Mouse (Mus musculus) embryonic fibroblast, embryonic 13.5 days (primary cell): ENCODE measurements around the gene Tmem268.

Experiments
- CTCF ChIP-seq: IDR thresholded peaks from 2 replicates; pipeline ENCODE4 v1.5.1; 2011; ENCODE audit warnings: mild to moderate bottlenecking, control low read depth, low read length, moderate library complexity, borderline replicate concordance; ENCODE audit not compliant: insufficient read depth
- POLR2A ChIP-seq: IDR thresholded peaks from 2 replicates; pipeline ENCODE4 v1.6.1; 2011; ENCODE audit warnings: low read depth, mild to moderate bottlenecking, control low read depth, low read length, moderate library complexity

- TF ChIP-seq CTCF = no peak
- TF ChIP-seq POLR2A = no peak
Observed at GRCm38 (mm10) chr4:63582580-63582979, 24.0 kb downstream of the Tmem268 start.
